In the genomic region with DNA sequence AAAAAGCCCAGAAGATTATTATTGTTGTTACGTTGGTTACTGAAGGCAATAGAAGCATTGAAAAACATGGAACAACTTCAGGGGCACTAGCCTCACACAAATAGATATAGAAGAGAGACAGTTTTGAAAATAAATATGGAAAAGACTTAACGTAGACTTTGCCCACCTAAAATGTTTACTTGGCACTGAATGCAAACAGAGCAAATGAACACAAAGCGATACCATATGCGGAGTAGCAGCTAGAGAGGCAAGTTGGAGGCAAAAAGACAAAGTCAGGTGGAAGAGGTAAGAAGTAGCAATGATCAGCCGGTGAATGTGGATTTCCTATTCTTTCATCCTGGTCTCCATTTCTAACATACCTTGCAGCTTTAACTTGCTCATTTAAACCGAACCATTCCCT, we compare ENCODE assay signal across 44 mouse cellular contexts. TPM values are rescaled to one million over a fixed set of nuclear protein-coding genes. Genes with fewer than 3 reads are reported as not detected.
"Had no signal": no experiment of that assay in that cellular context is flagged by ENCODE, and none has a peak within 500 bp of the region (broad histone marks: within the 10 kb centered on the region; RNA-seq: fewer than 3 reads in every experiment).

No protein-coding gene starts in this region.

- H3K27me3 ChIP-seq: heart, embryonic 12.5 days; heart, embryonic 13.5 days; heart, embryonic 15.5 days; hindbrain, embryonic 12.5 days; hindbrain, embryonic 13.5 days; hindbrain, embryonic 15.5 days; intestine, embryonic 15.5 days; kidney, embryonic 15.5 days had no signal

- DNase-seq: heart, postnatal 10 days; heart, postnatal 14 days; heart, postnatal 36 days; heart, postnatal 4 days; kidney, adult 11 months; kidney, adult 18-20 months; kidney, adult 2 months; kidney, adult 8-10 months; kidney, adult 9 months; kidney, postnatal 10 days; kidney, postnatal 14 days; kidney, postnatal 25 days; kidney, postnatal 36 days; kidney, postnatal 4 days; layer of hippocampus, adult 9-11 months; layer of hippocampus, postnatal 36 days had no signal

- H3K4me1 ChIP-seq: heart, embryonic 10.5 days; heart, embryonic 12.5 days; heart, embryonic 13.5 days; heart, embryonic 15.5 days; hindbrain, embryonic 10.5 days; hindbrain, embryonic 12.5 days; hindbrain, embryonic 13.5 days; hindbrain, embryonic 15.5 days; intestine, embryonic 15.5 days; kidney, embryonic 15.5 days had no signal

- H3K4me3 ChIP-seq: heart, embryonic 10.5 days; heart, embryonic 12.5 days; heart, embryonic 13.5 days; heart, embryonic 15.5 days; hindbrain, embryonic 10.5 days; hindbrain, embryonic 12.5 days; hindbrain, embryonic 13.5 days; hindbrain, embryonic 15.5 days; intestine, embryonic 15.5 days; kidney, embryonic 15.5 days; layer of hippocampus, adult 2 months had no signal

- ATAC-seq: hindbrain, embryonic 16.5 days; hindbrain, postnatal 0 days; inflammation-experienced regulatory T-cells, adult 6 months; intestine, embryonic 15.5 days; intestine, embryonic 16.5 days; intestine, postnatal 0 days had no signal

- H3K4me2 ChIP-seq: heart, embryonic 11.5 days; heart, embryonic 12.5 days; heart, embryonic 13.5 days; heart, embryonic 15.5 days; hindbrain, embryonic 12.5 days; hindbrain, embryonic 13.5 days; hindbrain, embryonic 14.5 days; hindbrain, embryonic 15.5 days; intestine, embryonic 15.5 days; kidney, embryonic 15.5 days had no signal

- H3K9ac ChIP-seq: heart, embryonic 12.5 days; heart, embryonic 13.5 days; heart, embryonic 15.5 days; hindbrain, embryonic 12.5 days; hindbrain, embryonic 13.5 days; hindbrain, embryonic 14.5 days; hindbrain, embryonic 15.5 days; intestine, embryonic 15.5 days; kidney, embryonic 15.5 days had no signal

- H3K27ac ChIP-seq: heart, embryonic 10.5 days; heart, embryonic 13.5 days; heart, embryonic 15.5 days; hindbrain, embryonic 10.5 days; hindbrain, embryonic 12.5 days; hindbrain, embryonic 13.5 days; hindbrain, embryonic 14.5 days; hindbrain, embryonic 15.5 days; hindbrain, postnatal 0 days; intestine, embryonic 15.5 days; kidney, embryonic 15.5 days; kidney, postnatal 0 days; layer of hippocampus, adult 2 months had no signal

- H3K36me3 ChIP-seq: heart, embryonic 10.5 days; heart, embryonic 12.5 days; heart, embryonic 13.5 days; heart, embryonic 15.5 days; hindbrain, embryonic 10.5 days; hindbrain, embryonic 12.5 days; hindbrain, embryonic 13.5 days; hindbrain, embryonic 15.5 days; intestine, embryonic 15.5 days; kidney, embryonic 15.5 days had no signal

- H3K9me3 ChIP-seq: heart, embryonic 10.5 days; heart, embryonic 12.5 days; heart, embryonic 15.5 days; hindbrain, embryonic 10.5 days; hindbrain, embryonic 12.5 days; hindbrain, embryonic 13.5 days; hindbrain, embryonic 15.5 days; intestine, embryonic 15.5 days; kidney, embryonic 15.5 days had no signal

RNA-seq across cellular contexts. Expression of a gene that starts 21.6 kb away (rescaled TPM):
- total RNA-seq: heart, adult 8-10 months; heart, postnatal 10 days; heart, postnatal 14 days; heart, postnatal 25 days; heart, postnatal 36 days; heart, postnatal 4 days; hematopoietic stem cell, adult 5-6 weeks had no signal
- polyA plus RNA-seq: heart, embryonic 10.5 days; heart, embryonic 12.5 days; heart, embryonic 13.5 days; heart, embryonic 14.5 days; heart, embryonic 15.5 days; heart, postnatal 0 days; intestine, embryonic 14.5 days; intestine, embryonic 16.5 days; intestine, postnatal 0 days; kidney, adult 2 months; kidney, embryonic 14.5 days; kidney, embryonic 16.5 days; kidney, postnatal 0 days; large intestine, adult 2 months had no signal
